Mouse (Mus musculus): Measurements from ENCODE around the gene Lgr5. TPM values are rescaled to one million over a fixed set of nuclear protein-coding genes. Genes with fewer than 3 reads are reported as not detected.

The Lgr5 gene
- total and polyA plus RNA-seq, 3 experiments, result not detected

DNA sequence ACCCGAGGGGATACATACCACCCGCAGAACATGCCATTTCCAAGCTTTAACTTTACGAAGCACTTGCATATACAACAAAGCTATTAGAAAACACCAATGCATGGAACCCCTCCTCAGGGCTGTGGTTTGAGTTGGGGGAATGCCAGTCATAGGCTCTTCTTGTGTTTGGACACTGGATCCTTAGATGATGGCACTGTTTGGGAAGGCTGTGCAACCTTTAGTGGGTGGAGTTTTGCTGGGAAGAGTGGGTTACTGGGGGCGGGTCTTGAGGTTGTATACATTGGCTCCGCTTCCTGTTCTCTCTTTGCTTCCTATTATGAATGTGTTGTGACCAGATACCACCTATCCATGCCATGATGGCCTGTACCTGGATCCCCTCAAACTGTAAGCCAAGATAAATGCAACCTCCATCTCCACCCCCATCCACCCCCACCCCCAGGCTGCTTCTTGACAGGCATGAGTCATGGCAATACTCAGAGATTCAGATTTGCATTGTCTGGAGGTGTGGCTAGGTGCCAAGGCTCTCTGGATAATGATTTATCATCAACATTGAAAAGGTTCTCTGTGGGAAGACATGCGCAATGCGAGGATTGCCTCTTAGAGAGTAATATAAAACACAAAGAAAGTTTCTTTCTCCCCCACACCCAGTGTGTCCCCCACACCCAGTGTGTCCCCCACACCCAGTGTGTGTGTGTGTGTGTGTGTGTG is 95.6 kb downstream of the Lgr5 start:
- in situ Hi-C loops (cut with MboI; ENCODE audit: low pct_ligation_motif_present, low pct_unique_long_range_greater_than_20kb, low sequenced_read_pairs) (no loop called here), dilution Hi-C loops (cut with MboI; ENCODE audit: extremely low pct_ligation_motif_present, extremely low pct_unique_long_range_greater_than_20kb, low sequenced_read_pairs) (no loop called here)
- H3K9me3 ChIP-seq (replicated peaks; ENCODE audit: low read length), result peaks cover 4% of the 10 kb centered on the region
- no peak for DNase-seq (ENCODE audit: extremely low read depth)
- no peaks in the 10 kb centered on the region for H3K36me3 ChIP-seq (replicated peaks in 1 of 2; ENCODE audit: control insufficient read depth in 1 of 2, insufficient read depth in 1 of 2, low read length in 1 of 2)
- H3K4me2 ChIP-seq (ENCODE audit: insufficient read depth, low read depth, poor library complexity, severe bottlenecking), result no peak overlapping the region
- H3K27ac ChIP-seq (ENCODE audit: insufficient read depth, low read depth), result no peak overlapping the region
- TF ChIP-seq UBTF (IDR thresholded peaks at IDR 0.05; ENCODE audit: low read depth, low read length), result no peak
- no peak for TF ChIP-seq NRF1 (IDR thresholded peaks at IDR 0.05; ENCODE audit: low read depth, low read length)
- no peak for TF ChIP-seq USF1 (IDR thresholded peaks at IDR 0.05; ENCODE audit: low read depth, low read length)
- no peak for TF ChIP-seq EP300 (IDR thresholded peaks at IDR 0.05; ENCODE audit: low read length)
- TF ChIP-seq ZC3H11A (IDR thresholded peaks at IDR 0.05; ENCODE audit: low read depth, low read length), result no peak
- TF ChIP-seq RCOR1 (conservative IDR thresholded peaks at IDR 0.05; ENCODE audit: low read depth, low read length), result no peak
- TF ChIP-seq E2F4 (IDR thresholded peaks at IDR 0.05; ENCODE audit: insufficient replicate concordance, low read depth, low read length), result no peak
- no peak overlapping the region for H3K9ac ChIP-seq (ENCODE audit: insufficient read depth, low read depth)
- no peaks in the 10 kb centered on the region for H3K27me3 ChIP-seq (replicated peaks)
- H3K4me1 ChIP-seq (ENCODE audit: control insufficient read depth in 1 of 2, insufficient read depth in 2 of 2), result no peaks in the 10 kb centered on the region; a peak in 1 of 4 replicates
- H3K4me3 ChIP-seq (replicated peaks in 1 of 3; ENCODE audit: low read depth in 2 of 3, low read length in 2 of 3, poor library complexity in 1 of 3), result no peak overlapping the region
- H3K79me2 ChIP-seq (replicated peaks; ENCODE audit: control insufficient read depth, extremely low read depth, insufficient read depth, poor library complexity, severe bottlenecking), result no peaks in the 10 kb centered on the region

DNA sequence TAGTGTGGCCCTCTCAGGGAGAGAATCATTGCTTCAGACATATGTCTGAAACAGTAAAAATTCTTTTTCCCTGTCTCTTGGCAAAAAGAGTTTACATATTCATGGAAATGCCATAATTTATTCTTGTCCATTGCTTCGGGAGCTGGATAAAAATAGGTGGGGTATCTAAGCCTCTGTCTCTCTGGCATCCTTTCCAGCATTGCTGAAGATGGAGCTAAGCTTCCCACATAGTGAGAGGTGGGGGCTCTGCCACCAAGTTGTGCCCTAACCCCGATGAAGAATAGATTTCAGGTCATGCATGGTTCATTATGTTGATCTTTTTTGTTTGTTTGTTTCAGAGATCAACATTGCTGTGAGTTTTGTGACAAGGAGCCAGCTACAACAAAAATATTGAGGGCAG is 102.0 kb downstream of the Lgr5 start:
- no peaks in the 10 kb centered on the region for H3K4me1 ChIP-seq (ENCODE audit: control insufficient read depth in 1 of 2, insufficient read depth in 2 of 2)
- no peak for DNase-seq (ENCODE audit: extremely low read depth)
- H3K9ac ChIP-seq (ENCODE audit: insufficient read depth, low read depth), result no peak overlapping the region
- H3K4me3 ChIP-seq (replicated peaks in 1 of 3; ENCODE audit: low read depth in 2 of 3, low read length in 2 of 3, poor library complexity in 1 of 3), result no peak overlapping the region
- in situ Hi-C loops (cut with MboI; ENCODE audit: low pct_ligation_motif_present, low pct_unique_long_range_greater_than_20kb, low sequenced_read_pairs), result no loop called here
- dilution Hi-C loops (cut with MboI; ENCODE audit: extremely low pct_ligation_motif_present, extremely low pct_unique_long_range_greater_than_20kb, low sequenced_read_pairs), result no loop called here
- H3K4me2 ChIP-seq (ENCODE audit: insufficient read depth, low read depth, poor library complexity, severe bottlenecking), result no peak overlapping the region
- no peaks in the 10 kb centered on the region for H3K27me3 ChIP-seq (replicated peaks)
- H3K36me3 ChIP-seq (replicated peaks in 1 of 2; ENCODE audit: control insufficient read depth in 1 of 2, insufficient read depth in 1 of 2, low read length in 1 of 2), result no peaks in the 10 kb centered on the region
- no peak overlapping the region for H3K27ac ChIP-seq (ENCODE audit: insufficient read depth, low read depth)
- no peaks in the 10 kb centered on the region for H3K79me2 ChIP-seq (replicated peaks; ENCODE audit: control insufficient read depth, extremely low read depth, insufficient read depth, poor library complexity, severe bottlenecking)
- no peaks in the 10 kb centered on the region for H3K9me3 ChIP-seq (replicated peaks; ENCODE audit: low read length)
- TF ChIP-seq ZMIZ1 (IDR thresholded peaks at IDR 0.05; ENCODE audit: low read depth, low read length), result no peak
- TF ChIP-seq SIN3A (IDR thresholded peaks at IDR 0.05; ENCODE audit: low read length), result no peak
- no peak for TF ChIP-seq SMC3 (IDR thresholded peaks at IDR 0.05; ENCODE audit: low read depth, low read length)
- TF ChIP-seq ZNF384 (IDR thresholded peaks at IDR 0.05; ENCODE audit: low read depth, low read length), result no peak
- TF ChIP-seq RAD21 (IDR thresholded peaks at IDR 0.05; ENCODE audit: low read depth, low read length), result no peak
- no peak for TF ChIP-seq NRF1 (IDR thresholded peaks at IDR 0.05; ENCODE audit: low read depth, low read length)
- no peak for TF ChIP-seq RCOR1 (conservative IDR thresholded peaks at IDR 0.05; ENCODE audit: low read depth, low read length)
- TF ChIP-seq USF1 (IDR thresholded peaks at IDR 0.05; ENCODE audit: low read depth, low read length), result no peak

DNA sequence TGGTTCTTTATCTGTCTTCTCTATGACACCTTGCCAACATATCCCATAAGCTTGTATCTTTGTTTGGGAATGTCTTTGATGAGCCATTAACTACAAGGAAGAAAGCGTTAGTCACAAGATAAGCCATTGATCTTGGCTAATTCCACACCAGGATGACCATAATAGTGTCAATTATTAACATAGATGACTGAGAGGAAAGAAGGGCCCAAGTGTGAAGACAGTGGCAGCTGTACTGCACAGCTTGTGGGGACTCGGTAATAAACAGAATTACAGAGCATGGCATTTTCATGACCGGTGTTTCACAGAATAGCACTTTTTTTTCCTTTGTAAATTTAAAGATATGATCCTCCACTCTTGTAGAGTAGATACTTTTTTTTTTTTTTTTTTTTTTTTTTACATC is 102.9 kb downstream of the Lgr5 start:
- no peak for TF ChIP-seq TBP (conservative IDR thresholded peaks at IDR 0.05; ENCODE audit: low read depth, low read length)
- TF ChIP-seq NRF1 (IDR thresholded peaks at IDR 0.05; ENCODE audit: low read depth, low read length), result no peak
- TF ChIP-seq ELF1 (IDR thresholded peaks at IDR 0.05; ENCODE audit: low read depth, low read length), result no peak
- TF ChIP-seq TCF12 (IDR thresholded peaks at IDR 0.05; ENCODE audit: low read depth, low read length), result no peak
- TF ChIP-seq HCFC1 (IDR thresholded peaks at IDR 0.05; ENCODE audit: low read depth, low read length), result no peak
- Histone ChIP-seq H3K79me2 (replicated peaks; ENCODE audit: control insufficient read depth, extremely low read depth, insufficient read depth, poor library complexity, severe bottlenecking) (no peaks in the 10 kb centered on the region), H3K27ac (ENCODE audit: insufficient read depth, low read depth) (no peak overlapping the region), H3K9me3 (replicated peaks; ENCODE audit: low read length) (no peaks in the 10 kb centered on the region), H3K4me1 (ENCODE audit: control insufficient read depth in 1 of 2, insufficient read depth in 2 of 2) (no peaks in the 10 kb centered on the region), H3K27me3 (replicated peaks) (no peaks in the 10 kb centered on the region), H3K4me2 (ENCODE audit: insufficient read depth, low read depth, poor library complexity, severe bottlenecking) (no peak overlapping the region), H3K4me3 (replicated peaks in 1 of 3; ENCODE audit: low read depth in 2 of 3, low read length in 2 of 3, poor library complexity in 1 of 3) (no peak overlapping the region), H3K9ac (ENCODE audit: insufficient read depth, low read depth) (no peak overlapping the region), H3K36me3 (replicated peaks in 1 of 2; ENCODE audit: control insufficient read depth in 1 of 2, insufficient read depth in 1 of 2, low read length in 1 of 2) (no peaks in the 10 kb centered on the region)
- no peak for DNase-seq (ENCODE audit: extremely low read depth)
- in situ Hi-C loops (cut with MboI; ENCODE audit: low pct_ligation_motif_present, low pct_unique_long_range_greater_than_20kb, low sequenced_read_pairs), result no loop called here
- dilution Hi-C loops (cut with MboI; ENCODE audit: extremely low pct_ligation_motif_present, extremely low pct_unique_long_range_greater_than_20kb, low sequenced_read_pairs), result no loop called here

All from CH12.LX (cell line).